9 mouse cellular contexts compared by ENCODE assay signal in genomic region chr10:70484568-70485286, GRCm38 (mm10). TPM values are rescaled to one million over a fixed set of nuclear protein-coding genes. Genes with fewer than 3 reads are reported as not detected.
DNase-seq lines count a peak whose midpoint lies in the region; ATAC-seq lines count a peak whose summit lies in the region.
"Had no signal": no experiment of that assay in that cellular context is flagged by ENCODE, and none has a peak within 500 bp of the region (broad histone marks: within the 10 kb centered on the region; RNA-seq: fewer than 3 reads in every experiment).

No protein-coding gene starts in this region.

- WGBS in lung, embryonic 16.5 days = 43% methylated on average over 7 of the region's 7 CpGs
- WGBS in hindbrain, embryonic 12.5 days = 23% methylated on average over 7 of the region's 7 CpGs
- WGBS in neural tube, embryonic 14.5 days = 4% methylated on average over 7 of the region's 7 CpGs

- peak; percentile 59 for ATAC-seq in lung, embryonic 16.5 days (ENCODE audit: low read depth)
- ATAC-seq in hindbrain, embryonic 12.5 days (ENCODE audit: low FRiP score) = peak; percentile 48; the same call in 1 of the 2 replicates
- ATAC-seq in neural tube, embryonic 14.5 days (ENCODE audit: low read depth) = peak; percentile 85

- DNase-seq in heart, adult 11 months = peak; percentile 90
- no peak for DNase-seq in heart, postnatal 4 days
- DNase-seq in lung, postnatal 36 days = no peak
- no peak for DNase-seq in urinary bladder, postnatal 10 days (ENCODE audit: low spot score)
- no peak for DNase-seq in thymus, postnatal 36 days
- DNase-seq: B cell, adult 2 months had no signal

- H3K27me3 ChIP-seq in lung, embryonic 16.5 days (ENCODE audit: control insufficient read depth, insufficient read depth, low read depth, low read length) = no peaks in the 10 kb centered on the region
- H3K27me3 ChIP-seq in hindbrain, embryonic 12.5 days = no peaks in the 10 kb centered on the region
- H3K27me3 ChIP-seq in neural tube, embryonic 14.5 days (ENCODE audit: control insufficient read depth, insufficient read depth, low read length) = no peaks in the 10 kb centered on the region

- peak overlapping the region; percentile 7; the same call in 1 of the 2 replicates for H3K4me2 ChIP-seq in lung, embryonic 16.5 days (ENCODE audit: low read depth, low read length)
- peak overlapping the region; percentile 36 for H3K4me2 ChIP-seq in hindbrain, embryonic 12.5 days (replicated peaks)
- H3K4me2 ChIP-seq in neural tube, embryonic 14.5 days (ENCODE audit: low read depth, low read length) = peak overlapping the region; percentile 39; the same call in 1 of the 2 replicates

- H3K9me3 ChIP-seq in lung, embryonic 16.5 days (ENCODE audit: control insufficient read depth, low read length) = no peaks in the 10 kb centered on the region
- no peaks in the 10 kb centered on the region; the same call in 1 of the 2 replicates for H3K9me3 ChIP-seq in hindbrain, embryonic 12.5 days (replicated peaks)
- H3K9me3 ChIP-seq in neural tube, embryonic 14.5 days (ENCODE audit: control insufficient read depth, low read length) = no peaks in the 10 kb centered on the region

- no peak overlapping the region for H3K9ac ChIP-seq in lung, embryonic 16.5 days (ENCODE audit: low read length)
- no peak overlapping the region for H3K9ac ChIP-seq in hindbrain, embryonic 12.5 days
- peak overlapping the region; percentile 39; the same call in 1 of the 2 replicates for H3K9ac ChIP-seq in neural tube, embryonic 14.5 days (replicated peaks; ENCODE audit: low read depth, low read length)

- H3K27ac ChIP-seq in lung, embryonic 16.5 days (ENCODE audit: low read length) = peak overlapping the region; percentile 7
- H3K27ac ChIP-seq in hindbrain, embryonic 12.5 days = peak overlapping the region; percentile 77
- H3K27ac ChIP-seq in neural tube, embryonic 14.5 days (ENCODE audit: low read depth, low read length) = peak overlapping the region; percentile 70

- H3K4me1 ChIP-seq in lung, embryonic 16.5 days (replicated peaks; ENCODE audit: control insufficient read depth, insufficient read depth, low read length) = peaks cover 10% of the 10 kb centered on the region; the same call in 1 of the 2 replicates
- H3K4me1 ChIP-seq in hindbrain, embryonic 12.5 days = peaks cover 14% of the 10 kb centered on the region
- H3K4me1 ChIP-seq in neural tube, embryonic 14.5 days (ENCODE audit: control insufficient read depth, insufficient read depth, low read length) = peaks cover 10% of the 10 kb centered on the region; the same call in 1 of the 2 replicates

- no peaks in the 10 kb centered on the region for H3K36me3 ChIP-seq in lung, embryonic 16.5 days (ENCODE audit: control insufficient read depth, insufficient read depth, low read length)
- H3K36me3 ChIP-seq in hindbrain, embryonic 12.5 days = peaks cover 4% of the 10 kb centered on the region; the same call in 1 of the 2 replicates
- H3K36me3 ChIP-seq in neural tube, embryonic 14.5 days (ENCODE audit: control insufficient read depth, insufficient read depth, low read length) = peaks cover 6% of the 10 kb centered on the region; the same call in 1 of the 2 replicates

- H3K4me3 ChIP-seq in lung, embryonic 16.5 days (ENCODE audit: low read length) = no peak overlapping the region
- no peak overlapping the region for H3K4me3 ChIP-seq in hindbrain, embryonic 12.5 days
- H3K4me3 ChIP-seq in neural tube, embryonic 14.5 days (ENCODE audit: low read depth, low read length) = no peak overlapping the region

RNA-seq across cellular contexts. Expression of gene Fam13c, which starts 44.4 kb away (rescaled TPM):
- 1 to 10 TPM; 7.2 to 8.2 TPM for total RNA-seq in heart, postnatal 4 days (2021)
- polyA plus RNA-seq in lung, embryonic 16.5 days (2015; fragmentation: Nextera tagmentation; extraction: Ambion mirVana) = 9.0 and 10.3 TPM in 2 replicates
- 22.1 and 23.7 TPM in 2 replicates for polyA plus RNA-seq in hindbrain, embryonic 12.5 days (2016; fragmentation: Nextera tagmentation; extraction: Ambion mirVana)
- 21.8 and 22.4 TPM in 2 replicates for polyA plus RNA-seq in neural tube, embryonic 14.5 days (2014; fragmentation: Nextera tagmentation; extraction: Ambion mirVana)

Comparison
In these comparisons a context has a peak if more than half of its experiments do, and no peak if none do; other contexts are left out.
1. H3K27ac ChIP-seq: peak in every context shown above with its lines; median percentile 77 in hindbrain, embryonic 12.5 days; 70 in neural tube, embryonic 14.5 days; 7 in lung, embryonic 16.5 days.